Mouse (Mus musculus) midbrain, postnatal 0 days (tissue): Measurements from ENCODE around the gene Sumf2. TPM values are rescaled to one million over a fixed set of nuclear protein-coding genes. Genes with fewer than 3 reads are reported as not detected.
A peak's percentile ranks its signal among the peaks of the same experiment; 100 is the strongest.

ENCODE experiments used
- ATAC-seq: fragments of 200-750 bp; cut with Nextera tagmentation; 2 replicates; pipeline ENCODE4 v1.8.0; 2017; ENCODE audit warnings: moderate number of reproducible peaks, mild to moderate bottlenecking, moderate TSS enrichment, moderate library complexity; ENCODE audit not compliant: low FRiP score
- DNase-seq: peaks from one replicate; pipeline ENCODE4 v3.0.0-alpha.2; 2015; ENCODE audit warnings: low spot score
- H3K27ac ChIP-seq: fragments of 300-500 bp; sonication (generic); 2 replicates; pipeline ENCODE4 v1.5.1; 2014; ENCODE audit warnings: low read depth, mild to moderate bottlenecking, low read length, mixed read lengths
- H3K27me3 ChIP-seq: fragments of 300-500 bp; sonication (generic); 2 replicates; pipeline ENCODE4 v1.6.1; 2014; ENCODE audit warnings: low read length, control low read depth, mixed read lengths; ENCODE audit not compliant: insufficient read depth
- H3K36me3 ChIP-seq: fragments of 300-500 bp; sonication (generic); 2 replicates; pipeline ENCODE4 v1.6.1; 2014; ENCODE audit warnings: low read length, control low read depth, mixed read lengths; ENCODE audit not compliant: insufficient read depth
- H3K4me1 ChIP-seq: fragments of 300-500 bp; sonication (generic); 2 replicates; pipeline ENCODE4 v1.6.1; 2014; ENCODE audit warnings: mild to moderate bottlenecking, control low read depth, antibody characterized with exemption, low read length, mixed read lengths; ENCODE audit not compliant: insufficient read depth
- H3K4me2 ChIP-seq: fragments of 300-500 bp; sonication (generic); 2 replicates; pipeline ENCODE4 v1.6.1; 2014; ENCODE audit warnings: low read depth, mild to moderate bottlenecking, low read length, mixed read lengths; ENCODE audit not compliant: poor library complexity, severe bottlenecking
- H3K4me3 ChIP-seq: fragments of 300-500 bp; sonication (generic); 2 replicates; pipeline ENCODE4 v1.5.1; 2014; ENCODE audit warnings: low read depth, mild to moderate bottlenecking, low read length, moderate library complexity
- H3K9ac ChIP-seq: fragments of 300-500 bp; sonication (generic); replicated peaks from 2 replicates; pipeline ENCODE4 v1.6.1; 2014; ENCODE audit warnings: mild to moderate bottlenecking, low read length, moderate library complexity, mixed read lengths; ENCODE audit not compliant: poor library complexity, severe bottlenecking
- H3K9me3 ChIP-seq: fragments of 300-500 bp; sonication (generic); 2 replicates; pipeline ENCODE4 v1.6.1; 2016; ENCODE audit warnings: low read length, control low read depth
- CTCF ChIP-seq: IDR thresholded peaks from 2 replicates; pipeline ENCODE4 v1.5.1; 2016; ENCODE audit warnings: antibody characterized with exemption, mild to moderate bottlenecking
- WGBS: fragments of 180-500 bp; shearing (Covaris S2); extraction: QIAGEN DNeasy Blood & Tissue Kit; methylation state at CpG from one replicate; pipeline ENCODE4 v1.1.7; 2014; 5-methylcytosine and 5-hydroxymethylcytosine counted together
- polyA plus RNA-seq: library from polyadenylated mRNA; unstranded; fragments of >200 nt; fragmentation: Nextera tagmentation; extraction: Ambion mirVana; gene quantifications from 2 replicates; pipeline ENCODE4 v1.2.1, GENCODE M21; 2015
- total RNA-seq: library from RNA; depleted of rRNA; stranded (reverse); fragments of >200 nt; gene quantifications from 2 replicates; pipeline ENCODE4 v1.2.3, GENCODE M21; 2014; rRNA removed

Gene Sumf2
- total RNA-seq (33.5 and 56.9 TPM in 2 replicates), polyA plus RNA-seq (24.5 and 26.8 TPM in 2 replicates)

DNA sequence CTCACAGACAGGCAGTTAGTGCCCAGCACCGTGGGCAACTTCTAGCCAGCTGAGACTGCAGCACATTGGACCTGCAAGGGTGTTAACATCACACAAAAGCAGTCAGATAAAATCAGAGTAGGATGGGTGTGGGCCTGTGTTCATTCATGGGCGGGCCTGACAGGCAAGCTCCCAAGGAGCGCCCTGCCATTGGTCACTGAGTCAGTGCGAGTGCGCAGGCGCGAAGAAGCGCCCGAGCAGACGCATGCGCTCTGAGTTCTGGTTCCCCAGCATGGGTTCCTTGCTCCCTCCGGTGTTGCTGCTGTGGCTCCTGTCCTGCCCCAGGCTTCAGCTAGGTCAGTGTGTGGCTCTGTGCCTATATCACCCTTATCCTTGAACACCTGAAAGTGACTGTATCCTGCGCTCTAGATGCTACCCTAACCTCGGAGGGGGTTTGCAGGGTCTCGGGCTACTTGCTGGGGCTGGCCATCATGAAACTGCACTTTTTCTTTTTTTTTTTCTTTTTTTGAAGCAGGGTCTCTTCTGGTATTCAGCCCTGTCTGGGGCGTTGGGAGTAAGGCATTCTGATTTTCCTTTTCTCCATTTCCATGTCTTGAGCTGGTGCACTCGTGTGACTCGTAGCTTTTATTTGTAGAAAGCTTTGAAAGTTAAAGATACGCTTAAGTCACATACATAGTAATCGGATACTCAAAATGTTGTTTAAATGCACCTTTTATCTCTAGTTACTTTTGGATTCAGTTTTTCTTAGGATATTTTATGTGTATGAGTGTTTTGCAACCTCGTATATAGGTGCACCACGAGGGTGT lies at the start of gene Sumf2:
Gene Sumf2, plus strand, starts transcription at position 235 of the 806 bp plus-strand sequence.
- no peak for TF ChIP-seq CTCF
- no peaks in the 10 kb centered on the region; the same call in 1 of the 2 replicates for H3K4me1 ChIP-seq
- H3K4me3 ChIP-seq, result peak within 1 kb of the TSS; percentile 66
- no peaks in the 10 kb centered on the region for H3K27me3 ChIP-seq
- peak; percentile 97 for DNase-seq
- no peaks in the 10 kb centered on the region for H3K9me3 ChIP-seq
- H3K4me2 ChIP-seq, result peak within 1 kb of the TSS; percentile 57
- 0 out of 2 replicates have a peak within 1 kb of the TSS, but pooled peaks have one; percentile 47 for H3K27ac ChIP-seq
- peak within 1 kb of the TSS; percentile 64 for H3K9ac ChIP-seq
- peak; percentile 94 for ATAC-seq
- H3K36me3 ChIP-seq, result peaks cover 13% of the 10 kb centered on the region
- 8% methylated on average over 22 of the region's 22 CpGs for WGBS

DNA sequence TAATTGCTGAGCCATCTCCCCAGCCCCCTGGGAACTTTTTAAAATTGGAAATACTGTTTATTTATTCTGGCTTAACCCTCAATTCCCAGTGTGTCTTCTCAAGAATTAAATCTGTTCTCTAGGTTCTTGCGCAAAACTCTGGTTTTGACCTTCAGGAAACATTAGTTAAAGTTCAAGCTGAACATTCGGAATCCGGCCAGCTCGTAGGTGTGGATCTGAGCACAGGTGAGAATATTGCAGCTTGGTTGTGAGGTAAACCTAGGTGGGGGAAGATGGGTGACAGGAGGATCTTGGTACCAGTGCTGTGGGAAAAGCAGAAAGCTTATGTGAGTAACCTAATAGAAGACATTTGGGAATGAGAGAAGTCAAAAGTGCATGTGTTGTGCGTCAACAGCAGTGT lies 1.9 kb upstream of the Sumf2 start:
- ATAC-seq, result no peak
- no peak overlapping the region for H3K4me2 ChIP-seq
- no peak overlapping the region for H3K4me3 ChIP-seq
- H3K9me3 ChIP-seq, result no peaks in the 10 kb centered on the region
- TF ChIP-seq CTCF, result no peak
- WGBS, result 94% methylated on average over 5 of the region's 5 CpGs
- peaks cover 13% of the 10 kb centered on the region for H3K36me3 ChIP-seq
- no peak for DNase-seq
- no peak overlapping the region for H3K27ac ChIP-seq
- H3K4me1 ChIP-seq, result no peaks in the 10 kb centered on the region; the same call in 1 of the 2 replicates
- no peak overlapping the region for H3K9ac ChIP-seq
- H3K27me3 ChIP-seq, result no peaks in the 10 kb centered on the region

GRCm38 (mm10) chr5:129847558-129847820 lies 703 bp downstream of the Sumf2 start:
- Histone ChIP-seq H3K4me1 (no peaks in the 10 kb centered on the region; the same call in 1 of the 2 replicates), H3K27ac (no peak overlapping the region), H3K4me2 (peak overlapping the region; percentile 57), H3K4me3 (peak overlapping the region; percentile 66), H3K27me3 (no peaks in the 10 kb centered on the region), H3K9me3 (no peaks in the 10 kb centered on the region), H3K36me3 (peaks cover 13% of the 10 kb centered on the region), H3K9ac (peak overlapping the region; percentile 64)
- ATAC-seq (no peak), DNase-seq (no peak)
- 64% methylated on average over 8 of the region's 8 CpGs for WGBS
- no peak for TF ChIP-seq CTCF

DNA sequence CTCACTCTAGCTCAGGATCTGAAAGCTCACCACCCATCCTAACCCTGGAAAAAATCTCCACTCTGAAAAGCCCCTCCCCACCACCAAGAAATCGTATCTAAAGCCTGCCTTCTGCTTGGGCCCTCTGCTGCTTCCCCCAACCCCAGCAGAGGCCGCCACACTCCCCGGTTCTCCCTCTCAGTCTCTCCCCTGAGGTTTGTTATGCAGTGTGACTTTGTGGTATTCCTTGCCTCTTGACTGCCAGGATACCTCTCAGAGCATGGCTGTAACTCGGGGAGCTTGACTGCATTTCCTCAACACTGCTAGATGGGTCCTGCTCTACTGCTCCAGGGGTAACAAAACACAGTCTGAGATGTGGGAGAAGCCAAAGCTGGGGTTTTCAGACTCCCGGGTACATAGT lies 8.4 kb downstream of the Sumf2 start:
- TF ChIP-seq CTCF, result 0 out of 2 replicates have a peak, but pooled peaks have one; percentile 13
- H3K9me3 ChIP-seq, result no peaks in the 10 kb centered on the region
- H3K27me3 ChIP-seq, result no peaks in the 10 kb centered on the region
- peaks cover 23% of the 10 kb centered on the region for H3K36me3 ChIP-seq
- H3K4me3 ChIP-seq, result no peak overlapping the region
- no peak overlapping the region for H3K9ac ChIP-seq
- no peaks in the 10 kb centered on the region for H3K4me1 ChIP-seq
- H3K4me2 ChIP-seq, result no peak overlapping the region
- ATAC-seq (no peak), DNase-seq (no peak)
- no peak overlapping the region for H3K27ac ChIP-seq
- WGBS, result 41% methylated on average over 5 of the region's 5 CpGs

DNA sequence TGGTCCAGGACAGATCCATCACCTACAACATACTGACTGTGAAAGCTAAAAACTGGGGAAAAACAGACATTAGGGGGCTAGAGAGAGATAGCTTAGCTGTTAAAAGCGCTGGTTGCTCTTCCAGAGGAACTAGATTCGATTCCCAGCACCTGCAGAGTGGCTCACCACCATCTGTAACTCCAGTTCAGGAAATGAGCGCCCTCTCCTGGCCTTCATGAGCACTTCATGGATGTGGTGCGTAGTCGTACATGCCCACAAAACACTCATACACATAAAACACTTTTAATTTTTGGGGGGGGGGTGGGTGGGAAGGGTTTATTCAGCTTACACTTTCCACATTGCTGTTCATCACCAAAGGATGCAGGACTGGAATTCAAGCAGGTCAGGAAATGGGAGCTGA lies 9.6 kb downstream of the Sumf2 start:
- peaks cover 29% of the 10 kb centered on the region for H3K36me3 ChIP-seq
- H3K4me1 ChIP-seq, result no peaks in the 10 kb centered on the region
- H3K9me3 ChIP-seq, result no peaks in the 10 kb centered on the region
- no peaks in the 10 kb centered on the region for H3K27me3 ChIP-seq
- H3K4me2 ChIP-seq, result no peak overlapping the region
- peak; percentile 22; the same call in 1 of the 2 replicates for TF ChIP-seq CTCF
- no peak overlapping the region for H3K4me3 ChIP-seq
- DNase-seq (no peak), ATAC-seq (no peak)
- 83% methylated on average over 5 of the region's 5 CpGs for WGBS
- no peak overlapping the region for H3K9ac ChIP-seq
- H3K27ac ChIP-seq, result no peak overlapping the region

GRCm38 (mm10) chr5:129862325-129862724 lies 15.5 kb downstream of the Sumf2 start:
- DNase-seq, result no peak
- no peak overlapping the region for H3K9ac ChIP-seq
- H3K4me3 ChIP-seq, result no peak overlapping the region
- no peak overlapping the region for H3K4me2 ChIP-seq
- no peak for TF ChIP-seq CTCF
- H3K36me3 ChIP-seq, result peaks cover 33% of the 10 kb centered on the region
- no peaks in the 10 kb centered on the region for H3K4me1 ChIP-seq
- ATAC-seq, result no peak
- H3K27me3 ChIP-seq, result no peaks in the 10 kb centered on the region
- WGBS, result 97% methylated on average over 6 of the region's 6 CpGs
- H3K9me3 ChIP-seq, result no peaks in the 10 kb centered on the region
- H3K27ac ChIP-seq, result no peak overlapping the region
